Mouse (Mus musculus) bone marrow macrophage, adult 2 months (primary cell): ENCODE measurements around the gene Psmc6.

Source experiments
- CTCF ChIP-seq: IDR thresholded peaks from 2 replicates; pipeline ENCODE4 v1.5.1; 2012; ENCODE audit warnings: low read depth, mild to moderate bottlenecking, low read length, moderate library complexity
- POLR2A ChIP-seq: IDR thresholded peaks from 2 replicates; pipeline ENCODE4 v1.6.1; 2012; ENCODE audit warnings: mild to moderate bottlenecking, low read depth, low read length, borderline replicate concordance

GRCm38 (mm10) chr14:45291608-45292007 is 38.0 kb upstream of the Psmc6 start:
- TF ChIP-seq POLR2A (no peak), CTCF (no peak)
